Comparison of ENCODE assay signal across 23 mouse cellular contexts in the genomic region with DNA sequence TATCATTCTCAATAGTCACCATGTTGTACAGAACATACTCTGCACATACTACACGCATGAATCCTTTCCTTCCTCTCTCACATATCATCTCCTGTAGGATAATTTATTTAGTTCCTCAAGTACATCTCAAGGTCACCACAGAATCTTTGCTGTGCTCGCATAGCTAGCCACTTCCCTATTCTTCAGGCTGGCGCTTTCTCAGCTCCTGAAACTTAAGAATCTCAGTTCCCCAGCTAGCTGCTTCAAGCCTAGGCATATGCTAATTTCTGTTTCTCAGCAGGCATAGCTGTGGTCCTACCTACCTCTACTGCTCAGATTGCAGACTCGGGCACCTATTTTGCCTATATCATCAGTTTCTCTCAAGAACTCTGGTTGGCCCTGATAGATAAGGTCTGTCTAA. TPM values are rescaled to one million over a fixed set of nuclear protein-coding genes. Genes with fewer than 3 reads are reported as not detected.
DNase-seq lines count a peak whose midpoint lies in the region; ATAC-seq and TF ChIP-seq lines count a peak whose summit lies in the region.
"Had no signal": no experiment of that assay in that cellular context is flagged by ENCODE, and none has a peak within 500 bp of the region (broad histone marks: within the 10 kb centered on the region; RNA-seq: fewer than 3 reads in every experiment).

No protein-coding gene starts in this region.

- DNase-seq in spleen, postnatal 36 days (ENCODE audit: low spot score in 2 of 2) = peak; percentile 1 to 4
- DNase-seq in spleen, postnatal 4 days (ENCODE audit: low spot score in 2 of 2) = no peak
- DNase-seq in MEL-GATA-1-ER (ENCODE audit: extremely low read depth, low read depth) (peak; percentile 33), liver (no peak)
- no peak for DNase-seq in adrenal gland, adult 2 months
- no peak for DNase-seq in liver, embryonic 11.5 days (ENCODE audit: low spot score)
- DNase-seq in forebrain, postnatal 0 days = no peak
- DNase-seq: adrenal gland, adult 8-10 months; adrenal gland, postnatal 36 days; cerebellum, adult 18-20 months; cerebellum, adult 9-10 months; cerebellum, postnatal 14 days; gastrocnemius, postnatal 10 days; gastrocnemius, postnatal 36 days; heart, adult 11 months had no signal

- no peaks in the 10 kb centered on the region for H3K36me3 ChIP-seq in liver, embryonic 11.5 days (ENCODE audit: control insufficient read depth, insufficient read depth, low read length)
- H3K36me3 ChIP-seq in forebrain, postnatal 0 days (ENCODE audit: insufficient read depth) = no peaks in the 10 kb centered on the region
- H3K36me3 ChIP-seq: embryonic facial prominence, embryonic 12.5 days; embryonic facial prominence, embryonic 15.5 days; hindbrain, embryonic 12.5 days; hindbrain, embryonic 15.5 days had no signal

- no peaks in the 10 kb centered on the region for H3K4me1 ChIP-seq in liver, embryonic 11.5 days (replicated peaks; ENCODE audit: control insufficient read depth, insufficient read depth, low read length)
- H3K4me1 ChIP-seq in forebrain, postnatal 0 days (ENCODE audit: insufficient read depth) = no peaks in the 10 kb centered on the region
- H3K4me1 ChIP-seq: embryonic facial prominence, embryonic 12.5 days; embryonic facial prominence, embryonic 15.5 days; hindbrain, embryonic 12.5 days; hindbrain, embryonic 15.5 days had no signal

- H3K27ac ChIP-seq in liver, embryonic 11.5 days (ENCODE audit: low read depth, low read length) = no peak overlapping the region
- no peak overlapping the region for H3K27ac ChIP-seq in forebrain, postnatal 0 days (ENCODE audit: low read depth, low read length)
- H3K27ac ChIP-seq: embryonic facial prominence, embryonic 12.5 days; embryonic facial prominence, embryonic 15.5 days; hindbrain, embryonic 12.5 days; hindbrain, embryonic 15.5 days had no signal

- H3K4me3 ChIP-seq in liver, embryonic 11.5 days (ENCODE audit: low read depth, low read length) = no peak overlapping the region
- H3K4me3 ChIP-seq in forebrain, postnatal 0 days (ENCODE audit: low read depth, low read length) = no peak overlapping the region
- H3K4me3 ChIP-seq: embryonic facial prominence, embryonic 12.5 days; embryonic facial prominence, embryonic 15.5 days; hindbrain, embryonic 12.5 days; hindbrain, embryonic 15.5 days had no signal

- TF ChIP-seq CTCF in forebrain, postnatal 0 days (IDR thresholded peaks at IDR 0.05; ENCODE audit: low read depth) = no peak

- 77% methylated on average over 4 of the region's 4 CpGs for WGBS in liver, embryonic 11.5 days
- WGBS in forebrain, postnatal 0 days = 83% methylated on average over 4 of the region's 4 CpGs

- H3K4me2 ChIP-seq in liver, embryonic 11.5 days = no peak overlapping the region
- no peak overlapping the region for H3K4me2 ChIP-seq in forebrain, postnatal 0 days (ENCODE audit: low read depth)
- H3K4me2 ChIP-seq: embryonic facial prominence, embryonic 12.5 days; embryonic facial prominence, embryonic 15.5 days; heart, embryonic 11.5 days; hindbrain, embryonic 12.5 days; hindbrain, embryonic 15.5 days had no signal

- H3K9me3 ChIP-seq in liver, embryonic 11.5 days (ENCODE audit: control insufficient read depth, low read length) = no peaks in the 10 kb centered on the region
- H3K9me3 ChIP-seq in forebrain, postnatal 0 days (ENCODE audit: low read length) = no peaks in the 10 kb centered on the region
- H3K9me3 ChIP-seq: embryonic facial prominence, embryonic 12.5 days; embryonic facial prominence, embryonic 15.5 days; hindbrain, embryonic 12.5 days; hindbrain, embryonic 15.5 days had no signal

- H3K27me3 ChIP-seq in liver, embryonic 11.5 days (replicated peaks; ENCODE audit: control insufficient read depth, insufficient read depth, low read length) = no peaks in the 10 kb centered on the region
- no peaks in the 10 kb centered on the region; the same call in 1 of the 2 replicates for H3K27me3 ChIP-seq in forebrain, postnatal 0 days (ENCODE audit: insufficient read depth, low read length)
- H3K27me3 ChIP-seq: embryonic facial prominence, embryonic 12.5 days; embryonic facial prominence, embryonic 15.5 days; hindbrain, embryonic 12.5 days; hindbrain, embryonic 15.5 days had no signal

- H3K9ac ChIP-seq in liver, embryonic 11.5 days (ENCODE audit: low read depth, low read length) = no peak overlapping the region
- H3K9ac ChIP-seq in forebrain, postnatal 0 days = no peak overlapping the region
- H3K9ac ChIP-seq: embryonic facial prominence, embryonic 12.5 days; embryonic facial prominence, embryonic 15.5 days; hindbrain, embryonic 12.5 days; hindbrain, embryonic 15.5 days had no signal

- peak; percentile 77 for ATAC-seq in megakaryocyte, adult 5-6 weeks (ENCODE audit: poor library complexity, severe bottlenecking)
- ATAC-seq in liver, embryonic 11.5 days (replicated peaks; ENCODE audit: low FRiP score) = no peak
- ATAC-seq in forebrain, postnatal 0 days = no peak
- ATAC-seq: CD4-positive, CD25-positive, alpha-beta regulatory T cell, adult 4 months; forebrain, embryonic 14.5 days had no signal

RNA-seq across cellular contexts. Expression of a gene that starts 31.8 kb away (rescaled TPM):
- total RNA-seq in megakaryocyte, adult 5-6 weeks (2015) = 24.5 and 25.8 TPM in 2 replicates
- total RNA-seq in megakaryocyte, adult 5-6 weeks (2017) = 28.9 and 36.1 TPM in 2 replicates
- total RNA-seq in adrenal gland, adult 2 months (2021) = 10 to 100 TPM; 25.8 to 31.6 TPM
- polyA plus RNA-seq in adrenal gland, adult 2 months (2012; rRNA removed) = 4.8 and 7.4 TPM in 2 replicates
- 10.4 and 14.5 TPM in 2 replicates for polyA plus RNA-seq in liver, embryonic 11.5 days (2014; fragmentation: Nextera tagmentation; extraction: Ambion mirVana)
- 31.1 and 39.3 TPM in 2 replicates for total RNA-seq in forebrain, postnatal 0 days (2014; rRNA removed)
- polyA plus RNA-seq in forebrain, postnatal 0 days (2015; fragmentation: Nextera tagmentation; extraction: Ambion mirVana) = 7.4 and 9.9 TPM in 2 replicates

Comparison
In these comparisons a context has a peak if more than half of its experiments do, and no peak if none do; other contexts are left out.
1. DNase-seq: peak in spleen, postnatal 36 days (2 of 2) and MEL-GATA-1-ER (single experiment); none in spleen, postnatal 4 days (0 of 2), adrenal gland, adult 2 months (single experiment), liver, embryonic 11.5 days (single experiment), liver (single experiment) and forebrain, postnatal 0 days (single experiment).